Mouse (Mus musculus) limb, embryonic 11.5 days (tissue): ENCODE results near the gene Rbfox2. TPM values are rescaled to one million over a fixed set of nuclear protein-coding genes. Genes with fewer than 3 reads are reported as not detected.

ENCODE experiments used
- ATAC-seq: fragments of 200-750 bp; cut with Nextera tagmentation; 2 replicates; pipeline ENCODE4 v1.8.0; 2017; ENCODE audit warnings: low read depth; ENCODE audit not compliant: insufficient number of reproducible peaks, low FRiP score, low TSS enrichment
- DNase-seq: peaks from one replicate; pipeline ENCODE4 v3.0.0-alpha.2; 2015; ENCODE audit warnings: low spot score
- H3K27ac ChIP-seq: fragments of 300-500 bp; sonication (generic); replicated peaks from 2 replicates; pipeline ENCODE4 v1.5.1; 2014; ENCODE audit warnings: low read depth, mild to moderate bottlenecking, low read length
- H3K27me3 ChIP-seq: fragments of 300-500 bp; sonication (generic); 2 replicates; pipeline ENCODE4 v1.6.1; 2014; ENCODE audit warnings: mild to moderate bottlenecking, low read length, mixed read lengths; ENCODE audit not compliant: control insufficient read depth, insufficient read depth
- H3K36me3 ChIP-seq: fragments of 300-500 bp; sonication (generic); 2 replicates; pipeline ENCODE4 v1.6.1; 2014; ENCODE audit warnings: mild to moderate bottlenecking, low read length, moderate library complexity, mixed read lengths; ENCODE audit not compliant: control insufficient read depth, insufficient read depth
- H3K4me1 ChIP-seq: fragments of 300-500 bp; sonication (generic); 2 replicates; pipeline ENCODE4 v1.6.1; 2014; ENCODE audit warnings: low read length, mixed read lengths; ENCODE audit not compliant: control insufficient read depth, insufficient read depth
- H3K4me2 ChIP-seq: fragments of 300-500 bp; sonication (generic); 2 replicates; pipeline ENCODE4 v1.6.1; 2014; ENCODE audit warnings: low read depth, mild to moderate bottlenecking, moderate library complexity; ENCODE audit not compliant: severe bottlenecking
- H3K4me3 ChIP-seq: fragments of 300-500 bp; sonication (generic); 2 replicates; pipeline ENCODE4 v1.5.1; 2014; ENCODE audit warnings: low read depth, low read length
- H3K9ac ChIP-seq: fragments of 300-500 bp; sonication (generic); 2 replicates; pipeline ENCODE4 v1.6.1; 2014; ENCODE audit warnings: mild to moderate bottlenecking, low read length
- H3K9me3 ChIP-seq: fragments of 300-500 bp; sonication (generic); 2 replicates; pipeline ENCODE4 v1.6.1; 2016; ENCODE audit warnings: low read length; ENCODE audit not compliant: control insufficient read depth
- WGBS: fragments of 180-500 bp; shearing (Covaris S2); extraction: QIAGEN DNeasy Blood & Tissue Kit; methylation state at CpG from one replicate; pipeline ENCODE4 v1.1.7; 2014; 5-methylcytosine and 5-hydroxymethylcytosine counted together
- polyA plus RNA-seq: library from polyadenylated mRNA; unstranded; fragments of >200 nt; fragmentation: Nextera tagmentation; extraction: Ambion mirVana; gene quantifications from 2 replicates; pipeline ENCODE4 v1.2.1, GENCODE M21; 2014

The Rbfox2 gene
- polyA plus RNA-seq, 1 experiment from 2014 or later: 71.5 TPM

- 8% methylated on average over 6 of the region's 6 CpGs for WGBS
- Histone ChIP-seq H3K4me2 (no peak overlapping the region), H3K9ac (no peak overlapping the region)
Measured at GRCm38 (mm10) chr15:77257437-77258229, 49.2 kb downstream of the Rbfox2 start.

GRCm38 (mm10) chr15:77256782-77257181 lies 50.0 kb downstream of the Rbfox2 start:
- ATAC-seq (no peak), DNase-seq (no peak)
- Histone ChIP-seq H3K27ac (peak overlapping the region; percentile 32; the same call in 1 of the 2 replicates), H3K4me2 (no peak overlapping the region), H3K9ac (no peak overlapping the region), H3K36me3 (no peaks in the 10 kb centered on the region), H3K9me3 (no peaks in the 10 kb centered on the region), H3K27me3 (no peaks in the 10 kb centered on the region), H3K4me1 (peaks cover 58% of the 10 kb centered on the region), H3K4me3 (no peak overlapping the region)
- WGBS: 76% methylated on average over 4 of the region's 4 CpGs

More at GRCm38 (mm10) chr15:77257437-77258229, 49.2 kb downstream of the Rbfox2 start:
- Histone ChIP-seq H3K4me1 (peaks cover 49% of the 10 kb centered on the region), H3K36me3 (no peaks in the 10 kb centered on the region), H3K4me3 (no peak overlapping the region), H3K9me3 (no peaks in the 10 kb centered on the region), H3K27me3 (no peaks in the 10 kb centered on the region), H3K27ac (peak overlapping the region; percentile 38)
- DNase-seq (peak; percentile 84), ATAC-seq (peak; percentile 44; the same call in 1 of the 2 replicates)

GRCm38 (mm10) chr15:77254636-77255035 lies 52.2 kb downstream of the Rbfox2 start:
- Histone ChIP-seq H3K4me3 (no peak overlapping the region), H3K27me3 (no peaks in the 10 kb centered on the region), H3K36me3 (no peaks in the 10 kb centered on the region), H3K4me2 (peak overlapping the region; percentile 32; the same call in 1 of the 2 replicates), H3K9me3 (no peaks in the 10 kb centered on the region), H3K9ac (peak overlapping the region; percentile 45; the same call in 1 of the 2 replicates), H3K27ac (peak overlapping the region; percentile 93), H3K4me1 (peaks cover 62% of the 10 kb centered on the region)
- ATAC-seq (peak; percentile 81), DNase-seq (peak; percentile 82)
- 0% methylated on average over 1 of the region's 1 CpGs for WGBS

- Histone ChIP-seq H3K4me3 (no peak overlapping the region), H3K27me3 (no peaks in the 10 kb centered on the region), H3K9ac (peak overlapping the region; percentile 45), H3K36me3 (no peaks in the 10 kb centered on the region), H3K4me2 (peak overlapping the region; percentile 32; the same call in 1 of the 2 replicates), H3K4me1 (peaks cover 62% of the 10 kb centered on the region), H3K27ac (peak overlapping the region; percentile 93), H3K9me3 (no peaks in the 10 kb centered on the region)
- DNase-seq: peak; percentile 44
- ATAC-seq: peak; percentile 58; the same call in 1 of the 2 replicates
- 12% methylated on average over 2 of the region's 2 CpGs for WGBS
Measured at GRCm38 (mm10) chr15:77254128-77254527, 52.7 kb downstream of the Rbfox2 start.

GRCm38 (mm10) chr15:77251706-77252105 lies 55.1 kb downstream of the Rbfox2 start:
- Histone ChIP-seq H3K36me3 (no peaks in the 10 kb centered on the region), H3K4me1 (peaks cover 47% of the 10 kb centered on the region), H3K4me2 (no peak overlapping the region), H3K27me3 (no peaks in the 10 kb centered on the region), H3K4me3 (no peak overlapping the region), H3K9ac (no peak overlapping the region), H3K27ac (peak overlapping the region; percentile 85; the same call in 1 of the 2 replicates), H3K9me3 (no peaks in the 10 kb centered on the region)
- 78% methylated on average over 3 of the region's 3 CpGs for WGBS
- ATAC-seq: no peak
- no peak for DNase-seq

- H3K9me3 ChIP-seq: no peaks in the 10 kb centered on the region
- H3K4me1 ChIP-seq: peaks cover 51% of the 10 kb centered on the region
- H3K27me3 ChIP-seq: no peaks in the 10 kb centered on the region
- no peaks in the 10 kb centered on the region for H3K36me3 ChIP-seq
- no peak overlapping the region for H3K4me2 ChIP-seq
- no peak for ATAC-seq
- no peak overlapping the region for H3K4me3 ChIP-seq
- DNase-seq: no peak
- no peak overlapping the region for H3K27ac ChIP-seq
- H3K9ac ChIP-seq: no peak overlapping the region
- 78% methylated on average over 2 of the region's 2 CpGs for WGBS
Measured at GRCm38 (mm10) chr15:77250806-77251205, 56.0 kb downstream of the Rbfox2 start.

GRCm38 (mm10) chr15:77249421-77249820 lies 57.4 kb downstream of the Rbfox2 start:
- 89% methylated on average over 5 of the region's 5 CpGs for WGBS
- no peak overlapping the region for H3K9ac ChIP-seq
- H3K4me3 ChIP-seq: no peak overlapping the region
- no peak overlapping the region for H3K4me2 ChIP-seq
- peaks cover 52% of the 10 kb centered on the region for H3K4me1 ChIP-seq
- no peaks in the 10 kb centered on the region for H3K27me3 ChIP-seq
- no peaks in the 10 kb centered on the region for H3K9me3 ChIP-seq
- no peaks in the 10 kb centered on the region for H3K36me3 ChIP-seq
- no peak for ATAC-seq
- H3K27ac ChIP-seq: no peak overlapping the region
- no peak for DNase-seq

- DNase-seq: peak; percentile 69
- 23% methylated on average over 11 of the region's 11 CpGs for WGBS
- peaks cover 34% of the 10 kb centered on the region for H3K4me1 ChIP-seq
- H3K9ac ChIP-seq: peak overlapping the region; percentile 30; the same call in 1 of the 2 replicates
- H3K27me3 ChIP-seq: no peaks in the 10 kb centered on the region
- ATAC-seq: peak; percentile 76
- peak overlapping the region; percentile 3; the same call in 1 of the 2 replicates for H3K4me3 ChIP-seq
- H3K36me3 ChIP-seq: no peaks in the 10 kb centered on the region
- peak overlapping the region; percentile 81 for H3K27ac ChIP-seq
- peak overlapping the region; percentile 33; the same call in 1 of the 2 replicates for H3K4me2 ChIP-seq
- no peaks in the 10 kb centered on the region for H3K9me3 ChIP-seq
Measured at GRCm38 (mm10) chr15:77245418-77246365, 61.1 kb downstream of the Rbfox2 start.
